Mouse (Mus musculus): Measurements from ENCODE around the gene Hapln1.

Hapln1 gene

DNA sequence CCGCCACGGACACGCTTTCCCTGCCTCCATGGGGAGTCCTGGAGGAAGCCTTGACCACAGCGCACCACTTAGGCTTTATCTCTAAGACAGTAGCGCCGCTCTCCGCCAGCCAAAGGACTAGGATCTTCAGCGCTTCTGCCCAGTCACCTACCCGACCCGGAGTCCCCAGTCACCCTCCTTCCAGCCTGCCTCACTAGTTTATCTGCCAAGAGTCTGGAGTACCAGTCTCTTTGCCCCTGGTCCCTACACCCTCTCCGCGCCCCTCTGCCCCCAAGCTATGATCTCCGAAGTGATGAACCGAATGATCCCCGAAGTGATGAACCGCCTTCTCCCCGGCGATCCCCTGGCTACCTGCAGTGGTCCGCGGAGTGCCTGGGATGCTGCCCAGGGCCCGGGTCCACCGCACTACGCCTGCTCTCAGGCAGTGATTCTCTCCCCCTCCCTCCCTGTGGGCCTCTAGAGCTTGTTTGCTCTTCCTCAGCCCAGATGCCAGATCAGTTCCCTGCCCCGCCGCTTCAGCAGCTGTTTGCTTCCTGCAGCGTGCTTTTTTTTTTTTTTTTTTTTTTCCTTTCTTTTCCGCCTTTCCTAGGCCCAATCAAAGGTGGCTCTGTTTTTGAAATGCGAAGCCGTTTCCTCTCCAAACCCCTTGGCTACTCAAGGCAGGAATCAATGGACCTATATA lies at the start of gene Hapln1:
Hapln1 (plus strand) TSS at position 592 of the 682 bp plus-strand sequence.
- peak; percentile 50 for DNase-seq (ENCODE audit: inconsistent ontology term)

- DNase-seq (ENCODE audit: inconsistent ontology term): no peak
Measured at GRCm38 (mm10) chr13:89493169-89493568, 46.4 kb upstream of the Hapln1 start.

DNA sequence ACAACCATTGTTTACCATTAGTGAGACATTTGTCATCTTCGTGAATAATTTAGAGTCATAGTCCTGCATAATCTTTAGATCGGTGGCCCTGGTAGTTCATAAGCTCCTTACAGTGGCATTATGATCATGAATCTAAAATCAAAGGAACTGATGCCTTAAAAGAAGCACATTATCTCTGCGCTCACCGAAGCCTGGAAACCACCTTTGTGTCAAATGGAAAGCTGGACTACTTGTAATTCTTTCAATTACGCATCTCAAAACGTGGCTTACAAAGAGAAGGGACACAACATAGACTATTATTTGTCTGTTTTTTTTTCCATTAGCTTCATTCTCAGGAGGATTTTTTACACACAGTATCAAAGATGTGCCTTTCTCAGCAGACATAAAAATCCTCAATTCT lies 45.9 kb upstream of the Hapln1 start:
- no peak for DNase-seq (ENCODE audit: inconsistent ontology term)

DNA sequence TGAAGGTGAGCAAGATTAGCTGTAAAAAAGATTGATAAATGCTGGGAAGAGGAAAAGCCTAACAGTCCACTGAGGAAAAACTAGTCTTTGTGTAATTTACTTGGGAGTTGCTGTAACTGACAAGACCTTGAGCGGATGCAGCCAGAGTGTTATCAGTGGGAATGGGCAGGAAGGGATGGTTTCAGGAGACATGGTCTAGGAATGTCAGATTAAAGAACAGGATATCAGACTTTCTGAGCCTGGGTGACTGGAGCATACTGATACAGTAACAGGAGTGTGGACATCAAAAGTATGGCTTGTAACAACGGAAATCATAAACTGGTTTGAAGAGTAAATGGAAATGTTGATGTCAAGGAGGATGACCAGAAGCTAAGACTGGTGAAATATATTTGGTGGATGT lies 43.0 kb upstream of the Hapln1 start:
- no peak for DNase-seq (ENCODE audit: inconsistent ontology term)

GRCm38 (mm10) chr13:89499419-89499818 lies 40.2 kb upstream of the Hapln1 start:
- no peak for DNase-seq (ENCODE audit: inconsistent ontology term)

DNA sequence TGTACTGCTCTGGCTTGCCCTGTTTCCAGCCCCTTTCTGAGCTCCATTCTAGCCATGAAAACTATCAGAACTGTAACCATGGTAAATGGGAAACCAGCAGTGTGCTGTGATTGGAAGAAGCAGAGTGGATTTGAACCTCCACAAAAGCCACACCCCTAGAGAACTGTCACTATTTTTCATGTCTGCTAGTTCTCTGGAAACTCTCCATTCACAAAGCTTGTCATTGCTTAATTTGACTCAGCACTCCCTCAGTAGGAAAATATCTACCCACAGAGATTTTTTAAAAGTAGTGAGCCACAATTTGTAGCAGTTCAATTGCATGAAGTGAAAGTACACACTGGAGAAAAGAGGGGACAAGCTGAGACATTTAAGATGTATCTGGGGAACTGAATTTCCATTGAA lies 18.1 kb upstream of the Hapln1 start:
- peak; percentile 86 for DNase-seq (ENCODE audit: inconsistent ontology term)

GRCm38 (mm10) chr13:89528716-89529115 lies 10.9 kb upstream of the Hapln1 start:
- DNase-seq (ENCODE audit: inconsistent ontology term): no peak

- no peak for DNase-seq (ENCODE audit: inconsistent ontology term)
Measured at GRCm38 (mm10) chr13:89530386-89530785, 9.2 kb upstream of the Hapln1 start.

DNA sequence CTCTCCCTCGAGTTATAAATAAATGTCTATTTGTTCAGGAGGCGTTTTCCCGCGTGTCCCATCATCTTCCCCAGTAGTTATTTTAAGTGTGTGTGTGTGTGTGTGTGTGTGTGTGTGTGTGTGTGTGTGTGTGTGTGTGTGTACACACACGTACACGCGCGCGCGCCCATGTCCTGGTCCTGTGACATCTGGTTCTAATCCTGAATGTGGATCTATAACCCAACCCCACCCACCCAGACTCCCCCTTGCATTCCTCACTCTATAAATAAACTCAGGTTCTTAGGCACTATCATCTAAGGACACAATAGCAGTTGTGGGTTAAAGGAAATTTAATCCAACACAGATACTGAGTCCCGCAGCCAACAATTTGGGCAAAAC lies 280 bp downstream of the Hapln1 start:
- DNase-seq (ENCODE audit: inconsistent ontology term): no peak

GRCm38 (mm10) chr13:89540301-89540982 lies 846 bp downstream of the Hapln1 start:
- DNase-seq (ENCODE audit: inconsistent ontology term): no peak

DNA sequence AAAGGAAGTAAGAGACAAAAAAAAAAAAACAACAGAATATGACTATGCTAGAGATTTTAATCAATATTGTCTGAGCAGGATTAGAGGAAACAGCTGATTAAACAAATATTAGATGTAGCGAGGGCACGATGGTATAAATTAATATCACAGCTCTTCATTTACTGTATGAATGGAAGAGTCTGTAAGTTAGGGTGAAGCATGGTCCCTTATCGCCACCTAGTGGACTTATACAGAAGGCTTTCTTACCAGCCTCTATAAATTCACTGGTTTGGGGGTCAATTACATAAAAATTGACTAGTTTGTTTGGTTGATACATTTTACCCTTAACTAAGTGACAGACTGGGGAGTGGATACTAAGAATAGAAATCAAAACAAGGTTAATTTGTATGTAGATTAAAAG lies 3.4 kb downstream of the Hapln1 start:
- DNase-seq (ENCODE audit: inconsistent ontology term): peak; percentile 51

DNA sequence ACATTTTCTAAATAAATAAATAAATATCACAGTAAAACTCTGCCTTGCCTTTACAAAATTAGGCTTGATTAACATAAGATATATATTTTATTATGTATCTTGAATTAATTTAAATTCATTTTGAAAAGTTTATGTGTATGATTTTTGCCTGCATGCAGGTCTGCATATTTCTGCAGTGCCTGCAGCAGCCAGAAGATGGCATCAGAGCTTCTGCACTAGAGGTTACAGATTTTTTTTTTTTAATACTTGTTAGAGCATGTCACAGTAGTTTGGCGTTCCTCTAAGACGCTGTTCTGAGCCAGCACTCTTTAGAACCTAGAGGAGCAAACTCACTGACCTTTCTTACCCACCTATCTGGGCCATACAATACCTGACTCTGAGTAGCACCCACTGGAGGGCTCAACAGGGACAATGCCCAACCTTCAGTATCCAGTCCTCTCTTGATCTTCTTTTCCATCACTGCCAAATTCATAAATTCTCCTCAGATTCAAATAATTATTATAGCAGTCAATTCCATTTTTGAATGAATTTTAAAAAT lies 8.7 kb downstream of the Hapln1 start:
- no peak for DNase-seq (ENCODE audit: inconsistent ontology term)

DNA sequence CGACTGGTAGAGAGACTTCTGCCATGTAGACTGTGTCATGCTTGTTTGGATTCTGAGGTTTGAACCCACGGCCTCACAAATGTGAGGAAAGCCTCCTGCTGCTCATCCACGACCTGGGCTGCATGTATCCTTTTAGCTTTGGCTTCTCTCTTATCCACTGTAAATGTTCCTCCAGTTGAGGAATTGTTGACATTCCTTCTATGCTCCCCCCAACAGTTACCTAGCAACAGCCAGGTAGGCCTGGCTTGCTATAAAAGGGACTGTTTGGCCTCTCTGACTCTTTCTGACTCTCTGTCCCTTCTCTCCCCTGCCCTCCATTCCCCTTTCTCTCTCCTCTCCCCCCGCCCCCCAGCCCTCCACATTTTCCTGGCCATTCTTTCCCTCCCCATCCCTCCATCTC lies 9.9 kb downstream of the Hapln1 start:
- DNase-seq (ENCODE audit: inconsistent ontology term): no peak

GRCm38 (mm10) chr13:89551502-89551901 lies 11.9 kb downstream of the Hapln1 start:
- DNase-seq (ENCODE audit: inconsistent ontology term): no peak

DNA sequence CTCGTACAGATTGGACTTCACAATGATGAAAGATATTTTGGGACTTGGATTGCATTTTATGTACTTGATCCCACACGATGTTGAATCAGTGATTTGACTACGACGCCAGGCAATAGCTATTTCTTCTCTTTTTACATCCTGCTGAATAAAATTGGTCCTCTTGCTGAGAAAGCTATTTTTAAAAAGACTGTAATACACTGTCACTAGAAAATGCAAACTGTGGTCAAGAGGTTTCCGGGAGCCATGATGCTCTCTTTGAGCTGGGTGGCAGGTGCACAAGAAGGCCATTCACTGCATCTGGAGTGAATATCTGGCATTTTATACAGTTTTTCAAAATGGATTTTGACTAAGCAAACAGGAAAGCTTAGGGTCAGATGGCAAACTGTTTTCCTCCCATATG lies 24.9 kb downstream of the Hapln1 start:
- DNase-seq (ENCODE audit: inconsistent ontology term): no peak

DNA sequence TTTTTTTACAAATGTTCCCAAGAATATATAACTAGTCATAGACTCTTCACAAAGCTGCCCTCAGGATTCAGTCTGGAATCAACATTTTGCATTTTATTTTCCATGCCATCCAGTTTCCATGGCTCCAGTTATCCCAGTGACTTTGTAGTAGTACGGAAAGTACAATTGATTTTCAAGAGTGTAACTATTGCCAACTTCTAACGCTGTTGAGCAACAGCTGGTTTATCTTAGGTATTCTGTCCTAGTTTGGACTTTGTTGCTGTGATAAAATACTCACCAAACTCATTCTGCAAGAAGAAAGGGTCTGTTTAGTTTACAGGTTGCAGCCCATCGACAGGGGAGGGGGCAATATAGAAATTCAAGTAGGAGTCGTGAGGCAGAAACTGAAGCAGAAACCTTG lies 26.7 kb downstream of the Hapln1 start:
- DNase-seq (ENCODE audit: inconsistent ontology term): no peak

DNA sequence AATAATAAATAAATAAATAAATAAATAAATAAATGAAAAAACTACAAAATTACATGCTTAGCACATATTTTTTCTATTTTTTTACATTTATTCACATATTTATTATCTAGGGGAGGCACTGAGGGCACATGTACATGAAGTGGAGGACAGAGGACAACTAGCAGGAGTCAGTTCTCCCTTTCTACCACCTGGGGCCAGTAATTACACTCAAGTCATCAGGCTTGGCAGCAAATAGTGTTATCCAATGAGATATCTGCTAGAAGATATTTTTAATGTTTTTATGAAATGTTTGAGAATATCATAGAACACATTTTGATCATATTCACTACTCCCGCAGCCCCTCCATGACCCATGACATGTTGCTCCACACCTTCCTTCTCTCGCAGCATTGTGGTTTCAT lies 39.5 kb downstream of the Hapln1 start:
- DNase-seq (ENCODE audit: inconsistent ontology term): no peak

DNA sequence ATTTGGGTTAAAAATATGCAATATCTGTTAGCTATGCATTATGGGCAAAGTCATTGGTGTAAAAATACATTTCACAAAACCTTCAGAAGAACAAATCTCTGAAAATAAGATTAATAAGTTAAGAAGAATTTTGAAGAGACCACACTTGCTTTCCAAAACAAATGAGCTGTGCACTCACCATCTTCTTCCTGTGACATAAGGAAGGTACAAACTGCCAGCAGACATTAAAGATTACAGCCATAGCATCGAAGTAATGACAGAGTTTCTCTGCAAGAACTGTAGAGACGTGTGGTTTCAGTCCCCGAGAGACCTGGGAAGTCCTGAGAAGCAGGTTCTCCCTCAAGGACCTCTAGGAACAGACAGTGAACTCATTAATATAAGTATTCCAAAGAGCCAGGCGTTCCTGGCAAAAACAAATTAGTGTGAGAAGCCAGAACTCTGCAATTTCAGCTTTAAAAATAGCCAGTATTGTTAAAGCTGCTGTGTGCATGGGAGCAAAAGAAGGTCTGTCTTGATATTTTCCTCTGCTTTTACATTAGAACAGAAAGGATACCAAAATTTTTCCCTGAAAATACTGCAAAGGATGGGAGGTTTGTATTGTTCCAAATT lies 43.6 kb downstream of the Hapln1 start:
- DNase-seq (ENCODE audit: inconsistent ontology term): no peak

- DNase-seq (ENCODE audit: inconsistent ontology term): no peak
Measured at GRCm38 (mm10) chr13:89583747-89584738, 44.4 kb downstream of the Hapln1 start.

DNA sequence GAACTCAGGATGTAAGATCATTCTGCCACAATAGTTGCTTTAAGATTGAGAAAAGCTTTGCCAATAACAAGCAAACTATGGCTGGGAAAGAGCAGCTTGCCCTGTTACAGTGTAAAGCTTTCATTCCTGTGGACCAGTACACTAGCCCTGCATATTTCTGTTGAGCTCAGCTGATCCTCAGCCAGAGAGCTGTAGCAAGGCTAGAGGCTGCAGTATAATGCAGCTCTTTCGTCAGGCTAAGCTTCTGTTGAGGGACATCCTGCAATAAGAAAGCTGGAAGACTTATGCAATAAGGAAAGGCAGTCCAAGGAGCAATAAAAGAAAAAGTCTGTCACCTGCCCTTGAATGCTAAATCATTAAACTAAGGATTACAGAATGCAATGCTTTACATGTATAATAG lies 45.5 kb downstream of the Hapln1 start:
- no peak for DNase-seq (ENCODE audit: inconsistent ontology term)

DNA sequence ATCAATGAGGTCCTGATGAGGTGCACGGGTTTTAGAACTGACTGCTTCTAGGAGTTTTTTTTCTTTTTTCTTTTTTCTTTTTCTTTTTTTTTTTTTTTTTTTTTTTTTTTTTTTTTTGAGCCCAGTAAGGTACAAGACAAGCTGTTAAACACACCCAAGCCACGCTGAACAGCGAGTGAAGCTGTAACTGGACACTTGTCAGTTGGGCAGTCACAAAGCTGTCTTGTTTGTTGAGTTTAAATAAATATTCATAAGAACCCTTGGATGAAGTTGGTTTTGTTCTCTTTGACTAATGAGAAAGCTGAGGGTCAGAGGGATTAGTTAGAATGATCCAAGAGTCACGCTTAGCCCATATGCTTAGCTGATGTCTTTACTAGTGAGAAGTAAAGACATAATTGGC lies 55.5 kb downstream of the Hapln1 start:
- DNase-seq (ENCODE audit: inconsistent ontology term): no peak

DNA sequence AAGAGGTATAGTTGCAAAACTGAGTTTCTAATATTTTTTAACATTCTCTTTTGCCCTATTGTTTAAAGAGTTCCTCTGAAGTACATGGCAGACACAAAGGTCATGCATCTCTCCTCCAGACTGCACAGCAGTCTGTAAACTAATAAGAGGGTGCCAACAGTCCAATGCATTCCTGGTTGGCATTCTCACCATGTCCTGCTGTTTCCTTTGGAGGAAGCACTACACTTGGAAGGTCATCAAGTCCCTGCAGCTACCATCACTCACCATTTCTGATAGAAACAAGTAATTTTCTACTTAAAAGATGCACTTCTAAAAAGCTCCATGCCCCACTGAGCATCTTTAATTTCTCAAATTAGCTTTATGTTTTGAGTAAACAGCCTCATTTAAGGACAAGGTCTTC lies 57.8 kb downstream of the Hapln1 start:
- DNase-seq (ENCODE audit: inconsistent ontology term): peak; percentile 2
